In the genomic region with DNA sequence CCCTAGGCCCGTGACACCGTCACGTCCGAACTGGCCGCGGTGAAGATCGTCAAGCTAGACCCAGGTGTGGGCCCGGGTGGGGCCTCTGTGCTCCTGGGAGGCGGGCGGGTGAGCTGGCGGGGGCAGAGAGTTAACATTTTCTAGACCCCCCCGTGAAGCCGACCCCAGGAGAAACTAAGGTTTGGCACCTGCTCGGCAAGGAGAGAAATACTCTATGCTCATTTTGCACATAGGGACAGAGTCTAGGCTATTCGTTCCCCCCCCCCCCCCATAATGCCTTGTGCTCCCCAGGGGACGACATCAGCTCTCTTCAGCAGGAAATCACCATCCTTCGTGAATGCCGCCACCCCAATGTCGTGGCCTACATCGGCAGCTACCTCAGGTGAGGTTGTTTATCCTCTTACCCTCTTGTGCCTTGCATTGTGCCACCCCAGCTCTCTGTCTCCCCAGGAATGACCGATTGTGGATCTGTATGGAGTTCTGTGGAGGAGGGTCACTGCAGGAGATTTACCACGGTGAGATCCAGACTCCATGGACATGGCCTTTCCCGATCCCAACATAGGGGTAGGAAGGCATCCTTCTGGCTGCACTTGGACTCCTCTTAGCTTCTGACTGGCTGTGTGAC, we compare ENCODE assay signal across 7 mouse cellular contexts. TPM values are rescaled to one million over a fixed set of nuclear protein-coding genes. Genes with fewer than 3 reads are reported as not detected.
DNase-seq lines count a peak whose midpoint lies in the region; ATAC-seq lines count a peak whose summit lies in the region.

No protein-coding gene starts in this region.

- no peaks in the 10 kb centered on the region for H3K9me3 ChIP-seq in lung, embryonic 16.5 days (ENCODE audit: control insufficient read depth, low read length)
- H3K9me3 ChIP-seq in forebrain, embryonic 10.5 days: no peaks in the 10 kb centered on the region
- H3K9me3 ChIP-seq in limb, embryonic 11.5 days (ENCODE audit: control insufficient read depth, low read length): no peaks in the 10 kb centered on the region
- no peaks in the 10 kb centered on the region for H3K9me3 ChIP-seq in stomach, embryonic 14.5 days (ENCODE audit: control insufficient read depth, low read depth, low read length)

- DNase-seq in lung, postnatal 25 days (ENCODE audit: low spot score): no peak
- no peak for DNase-seq in forebrain, embryonic 10.5 days (ENCODE audit: extremely low spot score, low spot score)
- DNase-seq in limb, embryonic 11.5 days (ENCODE audit: low spot score): no peak
- no peak for DNase-seq in cerebellum, postnatal 25 days

- WGBS in lung, embryonic 16.5 days: 9% methylated on average over 23 of the region's 23 CpGs
- WGBS in forebrain, embryonic 10.5 days: 12% methylated on average over 23 of the region's 23 CpGs
- WGBS in limb, embryonic 11.5 days: 12% methylated on average over 23 of the region's 23 CpGs
- WGBS in stomach, embryonic 14.5 days: 9% methylated on average over 22 of the region's 23 CpGs

- ATAC-seq in lung, embryonic 16.5 days (ENCODE audit: low read depth): no peak
- ATAC-seq in limb, embryonic 11.5 days (ENCODE audit: insufficient number of reproducible peaks, low FRiP score, low TSS enrichment, low read depth): no peak
- no peak for ATAC-seq in stomach, embryonic 14.5 days (ENCODE audit: insufficient number of reproducible peaks, insufficient read depth, low FRiP score, low read depth)
- no peak for ATAC-seq in inflammation-experienced regulatory T-cells, adult 6 months

- peak overlapping the region; percentile 77 for H3K9ac ChIP-seq in lung, embryonic 16.5 days (ENCODE audit: low read length)
- H3K9ac ChIP-seq in limb, embryonic 11.5 days (ENCODE audit: low read length): peak overlapping the region; percentile 73
- peak overlapping the region; percentile 67 for H3K9ac ChIP-seq in stomach, embryonic 14.5 days (replicated peaks; ENCODE audit: low read depth, low read length)

- peaks cover 35% of the 10 kb centered on the region for H3K36me3 ChIP-seq in lung, embryonic 16.5 days (ENCODE audit: control insufficient read depth, insufficient read depth, low read length)
- H3K36me3 ChIP-seq in forebrain, embryonic 10.5 days (replicated peaks): peaks cover 80% of the 10 kb centered on the region
- peaks cover 25% of the 10 kb centered on the region for H3K36me3 ChIP-seq in limb, embryonic 11.5 days (ENCODE audit: control insufficient read depth, insufficient read depth, low read length)
- peaks cover 44% of the 10 kb centered on the region for H3K36me3 ChIP-seq in stomach, embryonic 14.5 days (ENCODE audit: control insufficient read depth, insufficient read depth, low read length)

- peak overlapping the region; percentile 68 for H3K4me3 ChIP-seq in lung, embryonic 16.5 days (ENCODE audit: low read length)
- H3K4me3 ChIP-seq in forebrain, embryonic 10.5 days: peak overlapping the region; percentile 77
- H3K4me3 ChIP-seq in limb, embryonic 11.5 days (ENCODE audit: low read depth, low read length): peak overlapping the region; percentile 65
- H3K4me3 ChIP-seq in stomach, embryonic 14.5 days (ENCODE audit: low read depth, low read length): peak overlapping the region; percentile 62

- H3K27ac ChIP-seq in lung, embryonic 16.5 days (ENCODE audit: low read length): peak overlapping the region; percentile 61
- H3K27ac ChIP-seq in forebrain, embryonic 10.5 days: peak overlapping the region; percentile 84
- no peak overlapping the region for H3K27ac ChIP-seq in limb, embryonic 11.5 days (replicated peaks; ENCODE audit: low read depth, low read length)
- H3K27ac ChIP-seq in stomach, embryonic 14.5 days (ENCODE audit: low read length): 0 out of 2 replicates have a peak overlapping the region, but pooled peaks have one; percentile 44

- H3K27me3 ChIP-seq in lung, embryonic 16.5 days (ENCODE audit: control insufficient read depth, insufficient read depth, low read depth, low read length): no peaks in the 10 kb centered on the region
- no peaks in the 10 kb centered on the region for H3K27me3 ChIP-seq in forebrain, embryonic 10.5 days (ENCODE audit: poor library complexity, severe bottlenecking)
- H3K27me3 ChIP-seq in limb, embryonic 11.5 days (ENCODE audit: control insufficient read depth, insufficient read depth, low read length): no peaks in the 10 kb centered on the region
- H3K27me3 ChIP-seq in stomach, embryonic 14.5 days (ENCODE audit: control insufficient read depth, insufficient read depth, low read length): no peaks in the 10 kb centered on the region

- peaks cover 12% of the 10 kb centered on the region for H3K4me1 ChIP-seq in lung, embryonic 16.5 days (replicated peaks; ENCODE audit: control insufficient read depth, insufficient read depth, low read length)
- peaks cover 46% of the 10 kb centered on the region for H3K4me1 ChIP-seq in forebrain, embryonic 10.5 days
- H3K4me1 ChIP-seq in limb, embryonic 11.5 days (ENCODE audit: control insufficient read depth, insufficient read depth, low read length): peaks cover 11% of the 10 kb centered on the region
- peaks cover 14% of the 10 kb centered on the region for H3K4me1 ChIP-seq in stomach, embryonic 14.5 days (ENCODE audit: control insufficient read depth, insufficient read depth, low read length)

- H3K4me2 ChIP-seq in lung, embryonic 16.5 days (ENCODE audit: low read depth, low read length): peak overlapping the region; percentile 96
- peak overlapping the region; percentile 96 for H3K4me2 ChIP-seq in limb, embryonic 11.5 days (ENCODE audit: low read depth, severe bottlenecking)
- peak overlapping the region; percentile 78 for H3K4me2 ChIP-seq in stomach, embryonic 14.5 days (replicated peaks; ENCODE audit: low read depth, low read length)

RNA-seq across cellular contexts. Expression of gene Map4k2, which starts 0.6 kb away (rescaled TPM):
- polyA plus RNA-seq in lung, embryonic 16.5 days (2015; fragmentation: Nextera tagmentation; extraction: Ambion mirVana): 24.8 and 27.6 TPM in 2 replicates
- 12.6 and 14.5 TPM in 2 replicates for polyA plus RNA-seq in forebrain, embryonic 10.5 days (2016; fragmentation: Nextera tagmentation; extraction: Ambion mirVana)
- 6.8 and 7.3 TPM in 2 replicates for polyA plus RNA-seq in limb, embryonic 11.5 days (2014; fragmentation: Nextera tagmentation; extraction: Ambion mirVana)
- polyA plus RNA-seq in stomach, embryonic 14.5 days (2014; fragmentation: Nextera tagmentation; extraction: Ambion mirVana): 10.0 TPM in 2 replicates
- polyA plus RNA-seq in inflammation-experienced regulatory T-cells, adult 6 months (2017; shearing (Covaris generic)): 100 to 1,000 TPM in 1 of 3 experiments, 10 to 100 TPM in 2; 68.4 to 105 (median 88.5) TPM

RNA-seq across cellular contexts. Expression of gene Men1, which starts 6.8 kb away (rescaled TPM):
- 70.9 and 76.9 TPM in 2 replicates for polyA plus RNA-seq in lung, embryonic 16.5 days (2015; fragmentation: Nextera tagmentation; extraction: Ambion mirVana)
- polyA plus RNA-seq in forebrain, embryonic 10.5 days (2016; fragmentation: Nextera tagmentation; extraction: Ambion mirVana): 115 and 130 TPM in 2 replicates
- polyA plus RNA-seq in limb, embryonic 11.5 days (2014; fragmentation: Nextera tagmentation; extraction: Ambion mirVana): 65.3 and 66.7 TPM in 2 replicates
- 40.0 and 41.3 TPM in 2 replicates for polyA plus RNA-seq in stomach, embryonic 14.5 days (2014; fragmentation: Nextera tagmentation; extraction: Ambion mirVana)
- polyA plus RNA-seq in inflammation-experienced regulatory T-cells, adult 6 months (2017; shearing (Covaris generic)): 10 to 100 TPM; 15.8 to 18.7 (median 16.3) TPM

RNA-seq across cellular contexts. Expression of gene Sf1, which starts 21.9 kb away (rescaled TPM):
- 120 and 132 TPM in 2 replicates for polyA plus RNA-seq in lung, embryonic 16.5 days (2015; fragmentation: Nextera tagmentation; extraction: Ambion mirVana)
- polyA plus RNA-seq in forebrain, embryonic 10.5 days (2016; fragmentation: Nextera tagmentation; extraction: Ambion mirVana): 201 TPM in 2 replicates
- polyA plus RNA-seq in limb, embryonic 11.5 days (2014; fragmentation: Nextera tagmentation; extraction: Ambion mirVana): 209 and 228 TPM in 2 replicates
- polyA plus RNA-seq in stomach, embryonic 14.5 days (2014; fragmentation: Nextera tagmentation; extraction: Ambion mirVana): 126 and 139 TPM in 2 replicates
- 10 to 100 TPM; 53.3 to 63.5 (median 59.1) TPM for polyA plus RNA-seq in inflammation-experienced regulatory T-cells, adult 6 months (2017; shearing (Covaris generic))

RNA-seq across cellular contexts. Expression of gene Cdc42bpg, which starts 35.3 kb away (rescaled TPM):
- polyA plus RNA-seq in lung, embryonic 16.5 days (2015; fragmentation: Nextera tagmentation; extraction: Ambion mirVana): 1.1 and 1.7 TPM in 2 replicates
- polyA plus RNA-seq in forebrain, embryonic 10.5 days (2016; fragmentation: Nextera tagmentation; extraction: Ambion mirVana): 0.23 and 0.24 TPM in 2 replicates
- 0.54 and 0.69 TPM in 2 replicates for polyA plus RNA-seq in limb, embryonic 11.5 days (2014; fragmentation: Nextera tagmentation; extraction: Ambion mirVana)
- polyA plus RNA-seq in stomach, embryonic 14.5 days (2014; fragmentation: Nextera tagmentation; extraction: Ambion mirVana): 2.2 and 2.3 TPM in 2 replicates
- under 1 TPM; 0.15 to 0.36 (median 0.26) TPM for polyA plus RNA-seq in inflammation-experienced regulatory T-cells, adult 6 months (2017; shearing (Covaris generic))

RNA-seq across cellular contexts. Expression of gene Pygm, which starts 42.6 kb away (rescaled TPM):
- polyA plus RNA-seq in lung, embryonic 16.5 days (2015; fragmentation: Nextera tagmentation; extraction: Ambion mirVana): 28.6 and 36.1 TPM in 2 replicates
- 0.83 and 2.0 TPM in 2 replicates for polyA plus RNA-seq in forebrain, embryonic 10.5 days (2016; fragmentation: Nextera tagmentation; extraction: Ambion mirVana)
- 1.8 and 2.0 TPM in 2 replicates for polyA plus RNA-seq in limb, embryonic 11.5 days (2014; fragmentation: Nextera tagmentation; extraction: Ambion mirVana)
- polyA plus RNA-seq in stomach, embryonic 14.5 days (2014; fragmentation: Nextera tagmentation; extraction: Ambion mirVana): 9.3 and 10.1 TPM in 2 replicates
- 1 to 10 TPM; 3.4 to 6.5 (median 5.7) TPM for polyA plus RNA-seq in inflammation-experienced regulatory T-cells, adult 6 months (2017; shearing (Covaris generic))
